Mouse (Mus musculus): ENCODE results near the gene Tcf25. TPM values are rescaled to one million over a fixed set of nuclear protein-coding genes. Genes with fewer than 3 reads are reported as not detected.

Gene Tcf25
- polyA plus RNA-seq, 1 experiment from 2014 or later = 136 TPM

DNA sequence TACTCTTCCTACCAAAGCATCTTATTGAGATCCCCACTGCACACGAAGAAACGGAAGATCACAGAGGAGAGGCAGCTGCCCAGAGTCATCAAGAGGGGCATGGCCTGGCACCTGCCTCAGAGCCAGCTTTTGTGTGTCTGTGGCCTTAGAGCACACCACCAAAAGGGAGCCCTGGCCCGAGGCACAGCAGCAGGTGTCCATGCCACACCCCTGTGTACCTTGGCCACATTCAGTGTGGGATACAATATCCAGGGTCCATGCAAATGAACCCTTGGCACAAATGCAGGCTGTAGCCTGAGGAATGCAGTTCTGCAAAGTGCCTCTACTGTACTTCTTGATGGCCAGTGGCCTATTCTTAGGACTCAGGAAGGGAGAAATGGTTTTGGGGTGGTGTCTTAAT lies 36.1 kb upstream of the Tcf25 start:
- Histone ChIP-seq H3K36me3 (no peaks in the 10 kb centered on the region), H3K27me3 (replicated peaks) (peaks cover 25% of the 10 kb centered on the region), H3K4me2 (no peak overlapping the region), H3K9me3 (peaks cover 4% of the 10 kb centered on the region; the same call in 1 of the 2 replicates), H3K4me3 (no peak overlapping the region), H3K9ac (no peak overlapping the region), H3K27ac (replicated peaks) (no peak overlapping the region), H3K4me1 (peaks cover 20% of the 10 kb centered on the region)
- ATAC-seq (ENCODE audit: extremely low read depth, insufficient number of reproducible peaks, low FRiP score, low TSS enrichment) = no peak
- WGBS = 71% methylated on average over 3 of the region's 3 CpGs

DNA sequence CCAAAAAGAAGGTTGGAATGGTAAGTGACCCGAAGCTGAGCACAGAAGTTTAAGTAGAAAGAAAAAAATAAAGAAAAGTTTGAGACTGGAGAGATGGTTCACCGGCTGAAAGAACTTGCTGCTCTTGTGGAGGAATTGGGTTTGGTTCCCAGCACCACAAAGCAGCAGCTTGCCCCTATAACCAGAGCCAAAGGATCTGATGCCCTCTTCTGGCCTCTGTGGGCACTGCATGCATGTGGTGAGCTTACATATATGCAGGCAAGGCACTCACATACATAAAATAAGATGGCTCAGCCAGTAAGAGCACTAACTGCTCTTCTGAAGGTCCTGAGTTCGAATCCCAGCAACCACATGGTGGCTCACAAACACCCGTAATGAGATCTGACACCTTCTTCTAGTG lies 33.5 kb upstream of the Tcf25 start:
- Histone ChIP-seq H3K27me3 (replicated peaks) (0 out of 2 replicates have a peak, but pooled peaks cover 4% of the 10 kb centered on the region), H3K9me3 (peaks cover 4% of the 10 kb centered on the region; the same call in 1 of the 2 replicates), H3K27ac (replicated peaks) (no peak overlapping the region), H3K36me3 (no peaks in the 10 kb centered on the region), H3K4me2 (no peak overlapping the region), H3K4me3 (no peak overlapping the region), H3K9ac (no peak overlapping the region), H3K4me1 (peaks cover 13% of the 10 kb centered on the region)
- WGBS = 84% methylated on average over 4 of the region's 4 CpGs
- ATAC-seq (ENCODE audit: extremely low read depth, insufficient number of reproducible peaks, low FRiP score, low TSS enrichment) = no peak

DNA sequence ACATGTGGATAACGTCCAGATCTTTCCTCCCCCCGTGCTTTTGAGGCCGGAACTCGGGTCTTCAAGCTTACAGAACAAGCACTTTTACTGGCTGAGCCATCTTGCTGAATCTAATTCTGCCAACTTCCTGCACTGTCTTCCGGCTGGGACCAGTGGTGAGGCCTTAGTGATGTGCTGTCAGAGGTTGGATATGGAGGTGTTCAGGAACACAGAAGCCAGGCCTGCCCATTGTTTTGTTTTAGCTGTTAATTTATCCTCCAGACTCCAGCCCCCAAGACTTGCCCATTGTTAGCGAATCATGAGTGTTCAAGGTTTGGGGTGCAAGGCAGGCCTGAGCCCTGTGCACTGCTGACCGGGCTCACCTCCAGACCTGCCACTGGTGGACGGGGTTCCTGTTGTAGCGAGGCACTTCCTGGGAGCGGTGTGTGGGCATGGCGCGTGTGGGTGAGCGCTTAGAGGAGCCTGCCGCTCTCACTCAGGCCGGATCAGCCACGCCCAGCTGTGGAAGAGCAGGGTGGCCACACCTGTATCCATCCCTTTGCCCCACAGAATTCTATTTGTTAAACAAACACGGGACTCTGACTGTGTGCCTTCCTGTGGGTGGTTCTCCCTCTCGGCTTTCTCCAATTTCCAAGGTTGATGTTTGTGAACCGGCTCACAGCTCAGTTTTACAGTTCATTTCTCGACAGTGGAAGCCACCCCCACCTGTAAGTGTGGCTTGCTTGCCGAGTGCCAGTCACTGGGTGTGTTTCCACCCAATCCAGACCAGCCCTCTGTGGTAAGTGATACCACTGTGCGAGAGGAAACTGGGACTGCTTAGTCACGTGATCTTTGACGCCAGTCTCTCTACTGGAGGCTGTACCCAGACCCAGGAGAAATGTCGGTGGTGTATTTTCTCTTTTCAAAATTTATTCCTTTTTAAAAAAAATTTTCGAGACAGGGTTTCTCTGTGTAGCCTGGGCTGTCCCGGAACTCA lies 32.2 kb upstream of the Tcf25 start:
- Histone ChIP-seq H3K9me3 (peaks cover 4% of the 10 kb centered on the region; the same call in 1 of the 2 replicates), H3K4me1 (peaks cover 13% of the 10 kb centered on the region), H3K27ac (replicated peaks) (no peak overlapping the region), H3K4me2 (no peak overlapping the region), H3K4me3 (no peak overlapping the region), H3K9ac (no peak overlapping the region), H3K36me3 (no peaks in the 10 kb centered on the region), H3K27me3 (replicated peaks) (no peaks in the 10 kb centered on the region)
- ATAC-seq (ENCODE audit: extremely low read depth, insufficient number of reproducible peaks, low FRiP score, low TSS enrichment) = no peak
- 78% methylated on average over 27 of the region's 27 CpGs for WGBS

DNA sequence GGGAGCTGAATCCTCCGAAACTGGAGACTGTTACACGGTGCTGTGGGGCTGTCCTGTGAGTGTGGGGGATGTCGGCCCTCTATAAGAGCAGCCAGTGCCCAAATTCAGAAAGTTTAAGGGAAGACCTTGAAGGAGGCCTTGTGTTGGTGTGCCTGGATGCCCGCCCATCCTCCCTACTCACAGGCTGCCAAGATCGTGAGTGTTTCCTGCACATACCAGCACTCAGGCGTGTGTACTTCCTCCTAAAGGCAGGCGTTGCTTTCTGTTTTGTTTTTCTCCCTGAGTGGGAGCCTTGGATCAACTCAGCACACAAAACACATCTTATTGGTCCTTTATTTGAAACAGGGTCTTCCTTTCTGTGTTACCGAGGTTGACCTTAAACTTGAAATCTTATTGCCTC lies 31.3 kb upstream of the Tcf25 start:
- Histone ChIP-seq H3K4me2 (no peak overlapping the region), H3K4me1 (peaks cover 13% of the 10 kb centered on the region), H3K36me3 (no peaks in the 10 kb centered on the region), H3K9me3 (peaks cover 4% of the 10 kb centered on the region; the same call in 1 of the 2 replicates), H3K27ac (replicated peaks) (no peak overlapping the region), H3K4me3 (no peak overlapping the region), H3K27me3 (replicated peaks) (no peaks in the 10 kb centered on the region), H3K9ac (no peak overlapping the region)
- ATAC-seq (ENCODE audit: extremely low read depth, insufficient number of reproducible peaks, low FRiP score, low TSS enrichment) = no peak
- WGBS = 70% methylated on average over 8 of the region's 8 CpGs

DNA sequence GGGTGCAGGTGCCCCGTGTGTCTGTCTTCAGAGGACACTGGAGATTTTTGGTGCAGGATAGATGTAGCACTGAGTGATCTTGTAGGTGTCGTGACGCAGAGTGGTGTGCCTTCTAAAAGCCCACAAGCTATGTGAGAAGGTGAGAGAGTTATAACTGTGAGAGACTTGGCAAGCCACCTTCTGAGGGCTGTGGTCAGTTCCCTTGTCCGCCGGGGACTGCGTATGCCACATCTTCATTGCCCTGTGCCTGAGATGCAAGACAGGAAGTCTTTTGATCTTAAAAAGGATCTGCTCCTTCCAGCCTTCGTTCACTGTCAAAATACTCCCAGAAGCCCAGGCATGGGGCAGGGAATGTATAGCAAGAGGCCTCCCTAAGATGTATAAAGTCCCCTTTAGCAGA lies 30.6 kb upstream of the Tcf25 start:
- Histone ChIP-seq H3K27ac (replicated peaks) (no peak overlapping the region), H3K9ac (no peak overlapping the region), H3K4me3 (no peak overlapping the region), H3K4me2 (no peak overlapping the region), H3K36me3 (no peaks in the 10 kb centered on the region), H3K27me3 (replicated peaks) (no peaks in the 10 kb centered on the region), H3K9me3 (peaks cover 4% of the 10 kb centered on the region; the same call in 1 of the 2 replicates), H3K4me1 (peaks cover 18% of the 10 kb centered on the region)
- no peak for ATAC-seq (ENCODE audit: extremely low read depth, insufficient number of reproducible peaks, low FRiP score, low TSS enrichment)
- WGBS = 77% methylated on average over 7 of the region's 7 CpGs

DNA sequence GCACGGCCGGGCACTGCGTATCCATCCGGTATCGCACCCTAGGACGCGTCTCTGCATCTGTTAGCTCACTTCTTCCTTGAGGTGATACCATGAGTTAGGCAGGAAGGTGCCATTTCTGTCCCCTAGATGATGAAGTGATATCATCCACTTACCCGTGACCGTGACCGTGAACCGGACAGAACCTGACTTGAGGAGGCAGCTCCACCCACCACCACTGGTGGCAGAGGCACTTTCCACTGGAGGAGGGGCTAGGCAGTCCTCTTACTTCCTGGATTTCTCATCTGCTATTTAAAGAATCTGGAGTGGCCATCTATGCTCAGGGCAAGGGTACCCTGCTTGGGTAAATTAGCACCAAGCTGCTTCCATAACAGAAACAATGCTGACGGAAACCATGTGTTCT lies 30.1 kb upstream of the Tcf25 start:
- Histone ChIP-seq H3K27ac (replicated peaks) (no peak overlapping the region), H3K4me1 (peaks cover 23% of the 10 kb centered on the region), H3K4me3 (no peak overlapping the region), H3K27me3 (replicated peaks) (no peaks in the 10 kb centered on the region), H3K9me3 (peaks cover 4% of the 10 kb centered on the region; the same call in 1 of the 2 replicates), H3K36me3 (no peaks in the 10 kb centered on the region), H3K9ac (no peak overlapping the region), H3K4me2 (no peak overlapping the region)
- WGBS = 67% methylated on average over 12 of the region's 12 CpGs
- no peak for ATAC-seq (ENCODE audit: extremely low read depth, insufficient number of reproducible peaks, low FRiP score, low TSS enrichment)

DNA sequence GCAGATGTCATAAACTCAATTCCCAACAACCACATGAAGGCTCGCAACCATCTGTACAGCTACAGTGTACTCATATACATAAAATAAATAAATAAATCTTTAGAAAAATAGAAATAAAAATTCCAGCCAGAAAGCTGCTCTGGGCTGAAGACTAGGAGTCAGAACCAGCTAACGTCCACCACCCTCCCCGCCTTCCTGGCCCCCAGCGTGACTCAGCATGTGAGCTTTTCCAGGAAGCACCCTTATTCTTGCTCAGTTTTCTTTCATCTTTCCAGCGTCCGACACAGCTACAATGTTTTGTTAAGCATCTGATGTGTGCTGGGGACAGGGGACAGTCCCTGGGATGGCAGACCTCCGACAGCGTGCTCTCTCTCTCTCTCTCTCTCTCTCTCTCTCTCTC lies 28.4 kb upstream of the Tcf25 start:
- no peak for ATAC-seq (ENCODE audit: extremely low read depth, insufficient number of reproducible peaks, low FRiP score, low TSS enrichment)
- WGBS = 60% methylated on average over 8 of the region's 8 CpGs
- Histone ChIP-seq H3K27me3 (replicated peaks) (no peaks in the 10 kb centered on the region), H3K4me3 (no peak overlapping the region), H3K36me3 (no peaks in the 10 kb centered on the region), H3K9me3 (peaks cover under 1% of the 10 kb centered on the region; the same call in 1 of the 2 replicates), H3K9ac (no peak overlapping the region), H3K4me2 (no peak overlapping the region), H3K4me1 (peaks cover 40% of the 10 kb centered on the region), H3K27ac (replicated peaks) (no peak overlapping the region)

DNA sequence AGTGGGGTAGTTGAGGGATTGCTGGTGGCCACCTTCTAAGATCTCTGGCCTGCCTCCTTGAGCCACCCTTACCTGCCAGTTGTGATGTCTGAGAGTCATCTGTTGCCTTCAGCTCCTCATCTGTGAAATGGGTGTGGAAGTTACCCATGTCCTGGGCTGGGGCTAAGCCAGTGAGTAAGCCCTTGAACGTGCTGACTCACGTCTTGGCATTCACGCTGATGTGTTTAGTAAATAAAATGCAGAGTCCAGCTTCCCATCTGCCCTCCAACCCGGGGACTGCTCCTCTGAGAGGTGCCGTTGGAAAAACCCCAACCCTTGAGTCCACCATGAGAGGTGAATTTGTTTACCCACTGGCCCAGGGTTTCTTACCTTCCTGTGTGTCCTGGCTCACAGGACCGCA lies 27.7 kb upstream of the Tcf25 start:
- Histone ChIP-seq H3K4me2 (no peak overlapping the region), H3K9me3 (no peaks in the 10 kb centered on the region), H3K36me3 (no peaks in the 10 kb centered on the region), H3K4me3 (no peak overlapping the region), H3K27me3 (replicated peaks) (no peaks in the 10 kb centered on the region), H3K9ac (no peak overlapping the region), H3K27ac (replicated peaks) (no peak overlapping the region), H3K4me1 (peaks cover 42% of the 10 kb centered on the region)
- no peak for ATAC-seq (ENCODE audit: extremely low read depth, insufficient number of reproducible peaks, low FRiP score, low TSS enrichment)
- 80% methylated on average over 6 of the region's 6 CpGs for WGBS

DNA sequence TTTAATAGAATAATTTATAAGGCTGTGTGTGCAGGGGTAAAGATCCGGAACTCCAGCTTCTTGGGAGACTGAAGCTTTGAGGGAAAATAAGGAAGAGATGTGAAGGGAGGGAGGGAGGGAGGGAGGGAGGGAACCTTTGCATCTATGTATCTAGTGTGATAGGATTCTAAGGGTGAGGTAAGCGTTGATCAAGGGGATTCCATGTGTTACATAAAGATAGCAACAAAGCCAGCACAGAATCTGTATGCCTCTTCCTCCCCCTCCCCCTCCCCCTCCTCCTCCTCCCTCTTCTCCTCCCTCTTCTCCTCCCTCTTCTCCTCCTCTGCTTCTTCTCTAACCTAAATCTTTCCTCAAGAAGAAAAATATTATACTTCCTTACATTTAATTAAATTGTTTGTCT lies 26.3 kb upstream of the Tcf25 start:
- Histone ChIP-seq H3K36me3 (no peaks in the 10 kb centered on the region), H3K4me2 (no peak overlapping the region), H3K9ac (no peak overlapping the region), H3K27me3 (replicated peaks) (0 out of 2 replicates have a peak, but pooled peaks cover 2% of the 10 kb centered on the region), H3K4me1 (peaks cover 42% of the 10 kb centered on the region), H3K4me3 (no peak overlapping the region), H3K27ac (replicated peaks) (0 out of 2 replicates have a peak overlapping the region, but pooled peaks have one; percentile 38), H3K9me3 (no peaks in the 10 kb centered on the region)
- no peak for ATAC-seq (ENCODE audit: extremely low read depth, insufficient number of reproducible peaks, low FRiP score, low TSS enrichment)
- 55% methylated on average over 2 of the region's 2 CpGs for WGBS

DNA sequence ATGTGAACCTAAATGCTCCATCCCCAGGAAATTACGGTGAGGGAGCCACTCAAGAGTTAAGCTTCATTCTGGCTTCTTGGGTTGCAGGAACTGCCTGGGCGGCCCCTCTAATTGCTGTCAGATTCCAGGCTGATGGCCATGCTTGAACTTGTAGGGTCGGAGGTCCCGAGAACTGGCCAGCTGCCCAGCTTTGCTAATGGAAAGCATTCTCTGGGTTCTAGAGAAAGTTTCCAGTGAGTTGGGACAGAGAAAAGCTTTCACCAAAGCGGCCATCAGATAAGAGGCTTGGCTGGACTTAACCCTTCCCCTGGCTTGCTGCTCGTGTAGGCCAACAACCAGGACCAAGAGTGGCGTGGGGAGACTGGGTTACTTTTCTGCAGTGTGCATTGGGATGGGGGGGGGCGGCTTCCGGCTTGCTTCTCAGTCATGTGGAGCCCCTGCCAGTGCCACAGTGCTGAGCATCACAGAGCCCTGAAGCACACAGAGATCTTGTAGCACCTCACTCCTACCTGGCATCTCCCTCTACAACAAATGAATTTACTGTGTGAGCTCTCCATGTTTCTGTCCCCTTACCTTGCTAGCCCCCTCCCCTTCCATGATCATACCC lies 25.2 kb upstream of the Tcf25 start:
- H3K4me3 ChIP-seq = no peak overlapping the region
- H3K9ac ChIP-seq = no peak overlapping the region
- 23% methylated on average over 9 of the region's 9 CpGs for WGBS
- ATAC-seq (ENCODE audit: extremely low read depth, insufficient number of reproducible peaks, low FRiP score, low TSS enrichment) = peak; percentile 39; the same call in 1 of the 2 replicates
- peaks cover 36% of the 10 kb centered on the region for H3K4me1 ChIP-seq
- peak overlapping the region; percentile 38 for H3K27ac ChIP-seq (replicated peaks)
- no peaks in the 10 kb centered on the region for H3K36me3 ChIP-seq
- H3K27me3 ChIP-seq (replicated peaks) = peaks cover 12% of the 10 kb centered on the region
- no peaks in the 10 kb centered on the region for H3K9me3 ChIP-seq
- H3K4me2 ChIP-seq = no peak overlapping the region

DNA sequence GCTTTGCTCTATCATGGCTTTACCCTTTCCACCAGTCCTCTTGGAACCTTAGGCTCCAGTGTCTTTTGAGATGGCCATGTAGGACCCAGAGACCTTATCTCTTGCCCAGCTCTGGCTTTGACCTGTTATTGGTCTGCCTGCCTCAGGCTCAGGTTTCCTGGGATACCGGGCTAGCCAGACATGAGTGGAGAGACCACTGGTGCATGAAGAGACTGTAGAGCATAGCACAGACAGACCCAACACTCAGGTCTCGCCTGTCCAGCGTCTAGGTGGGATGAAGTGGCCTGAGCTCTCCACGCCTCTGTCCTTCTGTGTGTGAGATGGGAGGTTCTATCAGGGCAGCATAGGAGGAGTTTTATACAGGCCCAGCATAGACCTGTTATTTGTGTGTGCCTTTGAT lies 24.5 kb upstream of the Tcf25 start:
- no peak for ATAC-seq (ENCODE audit: extremely low read depth, insufficient number of reproducible peaks, low FRiP score, low TSS enrichment)
- H3K27ac ChIP-seq (replicated peaks) = 0 out of 2 replicates have a peak overlapping the region, but pooled peaks have one; percentile 25
- no peak overlapping the region for H3K4me2 ChIP-seq
- H3K4me1 ChIP-seq = peaks cover 29% of the 10 kb centered on the region
- H3K27me3 ChIP-seq (replicated peaks) = peaks cover 19% of the 10 kb centered on the region
- 73% methylated on average over 4 of the region's 4 CpGs for WGBS
- H3K36me3 ChIP-seq = no peaks in the 10 kb centered on the region
- H3K9me3 ChIP-seq = no peaks in the 10 kb centered on the region
- no peak overlapping the region for H3K9ac ChIP-seq
- H3K4me3 ChIP-seq = no peak overlapping the region
